ENCODE assay signal across 18 mouse cellular contexts in genomic region chr9:59346176-59346575, GRCm38 (mm10).
"Had no signal": no experiment of that assay in that cellular context is flagged by ENCODE, and none has a peak within 500 bp of the region (broad histone marks: within the 10 kb centered on the region; RNA-seq: fewer than 3 reads in every experiment).

No protein-coding gene starts in this region.

- H3K4me3 ChIP-seq: megakaryocyte, embryonic 14.5 days; midbrain, embryonic 10.5 days; midbrain, embryonic 12.5 days; myocyte; neural tube, embryonic 13.5 days; neural tube, embryonic 15.5 days; stomach, embryonic 15.5 days had no signal

- H3K27me3 ChIP-seq: megakaryocyte, embryonic 14.5 days; midbrain, embryonic 12.5 days; neural tube, embryonic 13.5 days; neural tube, embryonic 15.5 days; stomach, embryonic 15.5 days had no signal

- H3K9ac ChIP-seq: lung, embryonic 14.5 days; midbrain, embryonic 12.5 days; neural tube, embryonic 13.5 days; neural tube, embryonic 15.5 days; stomach, embryonic 15.5 days had no signal

- H3K27ac ChIP-seq: midbrain, embryonic 10.5 days; midbrain, embryonic 12.5 days; neural tube, embryonic 13.5 days; neural tube, embryonic 15.5 days; stomach, embryonic 15.5 days; stomach, postnatal 0 days had no signal

- H3K9me3 ChIP-seq: midbrain, embryonic 10.5 days; midbrain, embryonic 12.5 days; neural tube, embryonic 15.5 days; stomach, embryonic 15.5 days had no signal

- ATAC-seq: midbrain, embryonic 16.5 days had no signal

- H3K4me2 ChIP-seq: lung, embryonic 14.5 days; midbrain, embryonic 12.5 days; neural tube, embryonic 13.5 days; neural tube, embryonic 15.5 days; stomach, embryonic 15.5 days had no signal

- DNase-seq: lung, adult 18-20 months; lung, embryonic 14.5 days; lung, postnatal 10 days; lung, postnatal 4 days; midbrain, embryonic 14.5 days; right cerebral cortex, postnatal 14 days; thymus, adult 2 months; thymus, postnatal 25 days; thymus, postnatal 4 days had no signal

- H3K4me1 ChIP-seq: midbrain, embryonic 10.5 days; midbrain, embryonic 12.5 days; neural tube, embryonic 13.5 days; neural tube, embryonic 15.5 days; stomach, embryonic 15.5 days had no signal

- H3K36me3 ChIP-seq: stomach, embryonic 15.5 days had no signal
